Mouse (Mus musculus): ENCODE data around the gene Wnk2. TPM values are rescaled to one million over a fixed set of nuclear protein-coding genes. Genes with fewer than 3 reads are reported as not detected.
A peak's percentile ranks its signal among the peaks of the same experiment; 100 is the strongest.
"Not testable (repeated sequence)": the region's sequence is repeated elsewhere in the genome, so short reads cannot be mapped to it uniquely, and the experiment has no call there.

The Wnk2 gene
- total RNA-seq, 4 experiments from 2014 or later = 2.8 to 5.9 (median 5.0) TPM

DNA sequence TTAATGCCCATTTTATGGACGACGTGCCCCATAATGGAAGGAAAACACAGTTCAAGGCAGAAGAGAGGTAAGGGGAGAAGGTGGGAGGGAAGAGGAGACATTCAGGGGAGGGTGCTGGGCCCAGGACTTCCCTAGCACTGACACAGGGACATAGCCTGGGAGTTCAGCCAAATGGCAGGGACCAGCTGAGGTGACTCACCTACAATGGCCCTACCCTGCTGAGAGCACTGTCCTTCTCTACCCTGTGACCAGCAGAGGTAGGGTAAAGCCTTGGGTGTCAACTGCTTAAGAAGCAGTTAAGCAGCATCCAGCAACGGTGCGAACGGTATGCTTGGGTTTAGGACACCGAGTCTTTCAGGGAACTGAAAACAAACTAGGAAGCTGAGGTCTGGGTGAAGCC is 58.9 kb downstream of the Wnk2 start:
- peak; percentile 52 for DNase-seq

DNA sequence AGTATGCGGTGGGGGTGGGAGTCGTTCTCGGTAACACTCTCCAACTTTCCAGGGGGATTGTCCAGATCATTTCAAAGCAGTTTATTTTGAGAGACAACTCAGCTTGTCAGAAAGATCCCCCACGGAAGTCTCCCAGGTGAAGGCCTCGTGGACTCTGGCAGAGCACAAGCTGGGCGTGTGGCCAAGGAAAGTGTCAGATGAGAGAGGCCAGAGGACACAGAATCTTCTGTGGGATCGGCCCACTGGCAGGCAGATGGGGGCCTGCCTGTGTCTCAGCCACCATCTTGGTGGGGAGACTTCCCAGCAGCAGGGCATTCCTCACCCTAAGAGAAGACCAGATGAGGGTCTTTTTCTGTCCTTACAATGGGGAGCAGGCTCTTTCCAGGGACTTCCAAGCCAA is 60.4 kb downstream of the Wnk2 start:
- DNase-seq = peak; percentile 25

DNA sequence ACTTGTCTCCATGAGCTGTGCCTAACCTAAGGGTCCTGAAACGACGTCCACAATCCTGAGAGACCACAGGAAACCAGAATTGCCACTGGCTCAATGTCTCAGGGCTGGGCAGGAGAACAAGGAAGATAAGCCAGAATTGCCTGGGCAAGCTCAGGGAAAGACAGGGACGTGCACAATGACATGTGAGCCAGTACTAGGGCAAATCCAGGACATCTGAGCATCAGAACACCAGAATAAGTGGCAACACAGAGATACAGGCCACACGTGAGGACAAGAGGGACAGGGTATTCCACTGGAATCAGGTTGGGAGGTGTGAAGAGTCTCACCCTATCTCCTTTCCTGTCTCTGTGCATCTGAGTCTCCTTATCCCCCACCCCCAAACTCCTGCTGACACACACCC is 61.4 kb downstream of the Wnk2 start:
- DNase-seq = no peak

DNA sequence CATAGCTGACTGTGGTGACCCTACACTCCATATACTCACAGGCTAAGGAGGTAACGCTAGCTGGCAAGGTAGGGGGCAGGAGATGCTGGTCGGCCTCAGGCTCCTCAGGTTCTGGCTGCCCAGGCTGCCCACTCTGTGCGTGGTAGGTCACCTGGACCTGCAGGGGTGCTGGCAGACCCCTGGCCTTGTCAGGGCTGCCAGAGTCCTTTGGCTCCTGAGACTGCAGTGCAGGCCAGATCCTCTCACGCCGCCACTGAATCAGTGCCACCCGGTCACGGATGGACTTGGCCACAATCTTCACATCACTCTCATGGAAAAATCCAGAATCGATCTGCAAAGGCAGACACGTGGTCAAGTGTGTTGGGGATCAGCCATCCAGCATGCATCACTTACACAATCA is 62.6 kb downstream of the Wnk2 start:
- no peak for DNase-seq

DNA sequence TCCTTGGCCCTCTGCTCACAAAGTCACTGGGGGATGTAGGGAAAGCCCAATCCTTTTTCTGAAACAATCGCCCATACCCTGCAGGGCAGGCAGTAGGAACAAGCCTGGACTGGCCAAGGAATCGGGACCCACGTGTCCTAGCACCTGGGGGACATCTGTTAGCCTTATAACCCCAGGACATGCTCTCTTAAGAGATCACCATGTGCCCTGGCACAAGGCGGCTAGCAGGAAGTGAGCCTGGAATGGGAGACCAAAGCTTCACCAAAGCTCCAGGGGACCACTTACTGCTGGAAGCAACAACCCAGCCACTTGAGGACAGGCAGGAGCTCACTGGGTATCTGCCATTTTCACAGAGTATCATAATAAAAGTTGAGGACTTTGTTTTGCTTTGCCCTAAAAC is 63.0 kb downstream of the Wnk2 start:
- no peak for DNase-seq

DNA sequence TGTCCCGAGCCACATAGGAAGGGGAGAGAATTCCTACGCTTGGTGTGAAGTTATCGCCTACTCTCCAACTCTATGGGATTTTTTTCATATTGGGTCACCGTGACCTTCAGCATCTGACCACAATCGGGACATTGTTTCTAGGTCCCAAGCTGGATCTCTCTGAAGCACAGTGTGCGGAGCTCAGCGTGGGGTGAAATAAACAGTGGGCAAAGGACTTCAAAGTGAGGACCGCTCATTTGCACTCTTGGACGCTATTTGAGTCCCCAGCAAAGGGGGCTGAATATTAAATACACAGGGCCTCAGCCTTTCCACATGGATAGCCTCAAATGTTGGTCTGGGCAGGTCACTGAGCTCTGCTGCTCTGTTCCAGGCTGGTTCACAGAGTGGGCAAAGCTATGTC is 63.9 kb downstream of the Wnk2 start:
- DNase-seq = no peak

DNA sequence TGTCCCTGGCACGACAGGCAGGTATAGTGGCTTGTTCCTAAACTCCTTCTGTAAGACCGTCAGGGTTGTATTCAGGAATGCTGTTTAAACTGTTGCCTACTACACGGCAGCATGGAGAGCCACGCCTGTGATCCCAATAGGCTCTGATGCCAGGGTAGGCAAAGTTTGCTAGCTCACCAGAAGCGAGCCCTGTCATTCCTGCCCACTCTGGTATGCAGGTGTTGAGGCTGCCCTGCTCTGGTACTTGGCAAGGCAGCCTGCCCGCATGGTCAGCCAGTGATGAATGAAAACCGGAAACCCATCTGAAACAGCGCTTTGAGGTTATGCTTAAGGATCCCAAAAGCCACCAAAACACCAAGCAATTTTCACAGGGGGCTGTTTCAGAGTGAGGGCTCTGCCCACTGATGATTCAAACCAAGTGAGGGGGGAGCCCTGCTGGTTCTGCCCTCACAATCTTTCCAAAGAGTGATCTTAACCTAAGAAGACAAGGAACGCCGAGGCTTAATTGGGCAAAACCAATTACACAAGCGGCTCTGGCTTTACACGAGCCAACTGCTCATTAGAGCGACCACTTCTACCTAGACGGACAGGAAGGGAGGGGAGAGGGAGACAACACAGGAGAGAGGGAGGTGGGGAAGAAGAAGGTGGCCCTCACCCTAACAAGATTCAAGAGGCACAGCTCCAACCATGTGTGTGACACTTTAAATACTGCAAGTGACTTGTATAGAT is 65.5 kb downstream of the Wnk2 start:
- no peak for DNase-seq

DNA sequence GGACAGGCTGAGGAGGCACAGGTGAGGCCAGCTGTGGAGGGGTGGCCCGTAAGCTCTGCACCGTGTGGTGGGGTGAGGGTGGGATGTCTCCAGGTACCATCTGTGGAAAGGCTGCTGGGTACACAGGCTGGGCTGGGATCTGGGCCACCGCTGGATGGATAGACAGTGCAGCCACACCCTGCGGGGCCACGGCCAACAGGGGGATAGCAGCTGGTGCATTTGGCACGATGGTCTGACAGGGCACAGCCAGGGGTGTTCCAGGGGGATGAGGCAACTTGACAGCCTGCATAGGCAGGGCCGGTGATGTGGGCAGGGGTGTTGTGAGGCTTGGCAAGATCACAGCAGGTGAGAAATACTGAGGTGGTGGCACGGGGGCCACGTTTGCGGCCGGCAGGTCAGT is 71.6 kb downstream of the Wnk2 start:
- DNase-seq = no peak

DNA sequence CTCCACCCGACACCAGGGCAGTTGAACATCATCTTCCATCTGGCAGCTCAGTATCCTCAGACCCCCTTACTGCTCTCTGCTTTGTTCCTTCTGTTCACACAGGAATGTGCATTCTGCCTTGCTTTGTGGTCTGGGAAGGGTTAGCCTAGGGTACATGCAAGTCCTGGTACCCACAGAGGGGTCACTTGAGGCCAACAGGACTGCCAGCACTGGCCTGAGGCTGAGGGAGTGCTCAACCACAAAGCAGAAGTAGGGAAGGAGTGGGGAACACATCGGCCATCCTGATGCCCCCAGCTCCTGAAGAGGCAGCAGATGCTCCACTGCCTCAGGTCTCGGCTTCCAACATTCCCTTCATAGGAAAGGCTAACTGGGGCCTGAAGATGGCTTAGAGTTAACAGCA is 72.4 kb downstream of the Wnk2 start:
- no peak for DNase-seq

DNA sequence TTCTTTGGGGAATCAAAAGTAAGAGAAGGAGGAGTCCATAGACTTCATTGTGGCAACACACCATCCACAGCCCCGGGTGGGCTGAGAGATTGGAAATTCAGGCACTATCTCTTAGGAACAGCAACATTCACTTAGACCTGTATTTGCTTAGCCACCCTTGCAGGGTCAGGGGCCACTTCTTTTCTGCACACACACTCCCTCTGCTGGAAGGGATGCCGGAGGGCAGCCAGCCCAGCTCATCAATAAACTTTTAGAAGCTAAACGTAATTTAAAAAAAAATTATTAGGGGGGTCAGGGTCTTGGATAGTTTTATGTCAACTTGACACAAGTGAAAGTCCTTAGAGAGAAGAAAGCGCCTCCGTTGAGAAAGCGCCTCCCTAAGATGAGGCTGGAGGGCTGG is 74.5 kb downstream of the Wnk2 start:
- no peak for DNase-seq

DNA sequence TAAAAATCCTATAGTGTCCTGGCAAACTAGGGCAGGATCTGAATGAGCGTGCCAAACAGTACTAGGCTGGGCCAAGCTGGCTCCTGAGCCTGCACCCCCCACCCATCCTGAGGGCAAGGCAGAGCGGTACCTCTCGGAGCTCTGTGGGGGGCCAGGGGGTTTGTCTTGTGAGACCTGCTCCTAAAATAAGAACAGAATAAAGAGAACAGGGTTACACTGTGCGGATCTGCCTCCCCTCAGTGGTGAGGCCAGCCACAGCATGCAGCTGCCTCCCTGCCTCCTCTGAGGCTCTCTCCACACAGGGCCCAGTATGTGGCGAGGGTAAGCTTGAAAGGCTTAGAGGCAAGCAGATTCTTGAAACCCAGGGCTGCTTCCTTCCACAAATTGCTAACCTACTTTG is 76.0 kb downstream of the Wnk2 start:
- DNase-seq = no peak

DNA sequence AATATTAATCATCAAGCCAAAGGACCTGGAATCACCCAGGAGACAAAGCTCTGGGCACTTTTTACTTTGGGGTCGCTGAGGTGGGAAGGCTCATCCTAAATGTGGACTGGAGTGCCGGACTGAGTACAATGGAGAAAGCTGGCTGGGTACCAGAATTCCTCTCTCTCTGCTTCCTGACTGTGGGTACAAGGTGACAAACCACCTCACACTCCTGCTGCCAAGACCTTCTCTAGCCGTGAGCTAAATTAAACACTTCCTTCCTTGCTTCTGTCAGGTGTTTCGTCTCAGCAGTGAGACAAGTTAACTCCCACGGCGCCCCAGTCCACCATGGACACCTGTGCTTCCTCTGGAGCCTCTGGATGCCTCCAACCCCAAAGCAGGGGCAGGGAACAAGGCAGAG is 77.8 kb downstream of the Wnk2 start:
- no peak for DNase-seq

DNA sequence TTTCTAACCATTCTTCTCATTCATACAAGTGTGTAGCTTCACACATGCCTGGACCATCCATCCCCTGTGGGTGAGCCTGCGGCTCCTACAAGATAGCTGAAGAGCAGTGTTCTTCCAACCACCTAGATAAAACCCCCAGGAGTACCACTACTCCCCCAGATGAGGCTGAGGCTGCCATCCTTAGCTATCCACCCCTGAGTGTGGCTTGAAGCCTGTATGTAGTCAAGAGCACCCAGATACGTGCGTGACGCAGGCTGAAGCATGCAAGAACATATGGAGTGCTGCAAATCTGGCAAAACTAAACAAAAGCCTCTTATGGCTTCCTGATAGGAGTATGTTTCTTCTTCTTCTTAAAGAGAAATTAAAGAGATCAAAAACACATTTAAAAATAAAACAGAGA is 78.4 kb downstream of the Wnk2 start:
- no peak for DNase-seq

DNA sequence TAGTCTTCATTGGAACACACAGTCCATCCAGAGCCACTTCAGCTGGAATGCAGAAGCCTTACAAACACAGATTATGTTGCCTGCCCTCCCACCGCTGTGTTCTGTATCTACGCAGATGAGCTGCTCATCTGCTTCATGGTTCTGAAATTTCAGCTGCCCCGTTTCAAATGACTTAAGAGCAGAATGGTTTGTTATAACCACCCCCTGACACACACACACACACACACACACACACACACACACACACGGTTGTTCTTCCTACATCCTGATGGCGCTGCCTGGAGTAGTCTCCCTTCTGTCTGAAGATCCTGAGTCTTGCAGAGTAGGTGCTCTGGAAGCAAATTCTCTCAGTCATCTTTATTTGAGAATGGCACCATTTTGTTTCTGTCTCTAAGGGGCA is 83.6 kb downstream of the Wnk2 start:
- DNase-seq = no peak

DNA sequence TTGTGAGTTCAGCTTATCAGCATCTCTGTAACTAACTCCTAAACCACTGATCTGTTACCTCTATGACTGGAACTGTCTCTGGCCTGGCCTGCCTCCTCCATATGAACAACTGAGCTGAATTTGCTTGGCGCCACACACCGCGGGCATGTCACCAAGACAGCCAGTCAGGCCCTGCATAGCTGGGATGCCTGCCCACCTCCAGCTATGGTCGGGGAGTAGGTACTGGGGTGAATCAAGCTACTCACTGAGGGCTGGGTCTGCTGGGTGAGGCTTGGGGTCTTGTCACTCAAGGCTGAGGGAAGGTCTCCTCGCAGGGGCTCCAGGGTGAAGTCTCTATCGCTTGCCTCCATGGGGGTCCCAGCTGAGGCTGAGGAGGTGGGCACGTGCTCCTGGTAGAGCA is 87.4 kb downstream of the Wnk2 start:
- no peak for DNase-seq

DNA sequence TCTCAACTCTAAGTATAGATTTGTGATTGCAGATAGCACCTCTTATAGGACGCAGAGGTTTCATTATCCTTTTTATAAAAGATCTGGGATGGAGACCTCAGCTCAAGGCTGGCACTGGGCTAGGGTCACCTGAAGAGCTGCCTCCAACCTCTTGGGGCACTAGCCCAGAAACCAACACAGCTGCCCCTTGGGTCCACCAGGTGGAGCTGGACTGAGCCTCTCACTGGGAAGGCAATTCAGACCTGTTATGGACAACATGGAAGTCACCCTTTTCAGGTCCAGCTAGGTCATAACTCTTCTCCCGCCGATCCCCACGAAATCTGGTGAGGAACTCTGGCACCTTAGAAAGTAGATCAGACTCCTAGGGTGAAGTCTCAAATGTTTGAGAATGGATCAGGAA is 89.3 kb downstream of the Wnk2 start:
- DNase-seq = peak; percentile 21

DNA sequence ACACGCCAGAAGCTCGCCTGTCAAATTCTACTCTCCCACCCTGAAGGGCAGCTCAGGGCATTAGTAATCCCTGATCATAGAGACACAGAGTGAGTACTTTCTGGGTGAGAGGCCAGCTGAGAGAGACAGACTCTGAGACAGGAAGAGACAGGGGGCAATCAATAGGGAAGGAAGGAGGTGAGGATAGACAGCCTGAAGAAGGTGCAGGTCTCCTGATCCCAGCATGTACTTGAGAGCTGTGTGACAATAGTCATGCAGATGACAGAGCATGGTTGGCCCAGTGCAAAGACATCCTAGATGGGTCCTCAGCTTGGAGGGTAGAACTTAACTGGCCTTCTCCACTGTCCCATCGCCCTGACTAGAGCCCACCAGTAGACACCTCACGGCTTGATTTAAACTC is 91.5 kb downstream of the Wnk2 start:
- DNase-seq = no peak

DNA sequence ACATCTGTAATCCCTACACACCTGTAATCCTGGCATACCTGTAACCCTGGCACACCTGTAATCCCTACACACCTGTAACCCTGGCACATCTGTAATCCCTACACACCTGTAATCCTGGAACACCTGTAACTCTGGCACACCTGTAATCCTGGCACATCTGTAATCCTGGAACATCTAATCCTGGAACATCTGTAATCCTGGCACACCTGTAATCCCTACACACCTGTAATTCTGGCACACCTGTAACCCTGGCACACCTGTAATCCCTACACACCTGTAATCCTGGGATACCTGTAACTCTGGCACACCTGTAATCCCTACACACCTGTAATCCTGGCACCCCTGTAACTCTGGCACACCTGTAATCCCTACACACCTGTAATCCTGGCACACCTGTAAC is 93.1 kb downstream of the Wnk2 start:
- not testable (repeated sequence) for DNase-seq

DNA sequence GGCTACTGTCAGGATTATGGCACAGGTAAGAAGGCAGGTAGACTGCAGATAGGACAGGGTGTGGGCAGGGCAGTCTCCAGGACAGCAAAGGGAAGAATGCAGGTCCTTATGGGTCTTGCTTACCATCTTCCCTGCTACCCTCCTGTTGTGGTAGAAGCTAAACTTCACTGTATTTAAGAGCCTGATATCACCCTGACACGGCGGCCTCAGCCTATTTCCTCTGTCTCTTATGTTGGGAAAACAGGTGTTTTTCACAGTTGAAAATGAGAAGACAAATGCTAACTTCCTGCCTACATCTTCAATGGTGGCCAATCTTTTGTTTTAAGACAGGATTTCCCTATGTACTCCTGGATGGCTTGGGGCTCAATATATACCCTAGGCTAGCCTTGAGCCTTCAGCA is 94.5 kb downstream of the Wnk2 start:
- no peak for DNase-seq

DNA sequence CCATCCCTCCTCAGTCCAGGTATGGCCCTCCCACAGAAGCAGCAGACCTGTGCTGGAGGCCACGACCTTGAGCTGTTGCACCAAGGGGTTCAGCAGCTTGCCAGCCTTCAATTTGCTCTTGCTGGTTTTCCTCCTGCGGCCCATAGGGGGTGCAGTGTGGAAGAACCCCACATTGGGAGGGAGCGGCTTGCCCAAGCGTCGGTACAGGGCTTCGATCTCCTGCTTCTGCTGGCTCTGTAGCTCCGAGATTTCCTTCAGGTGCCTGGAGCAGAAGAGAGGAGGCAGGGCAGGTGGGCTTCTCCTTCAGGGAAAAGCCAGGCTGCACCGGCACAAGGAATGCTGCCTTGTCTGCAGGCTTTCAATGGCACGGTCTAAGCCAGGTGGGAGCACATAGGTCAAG is 95.3 kb downstream of the Wnk2 start:
- DNase-seq = no peak

DNA sequence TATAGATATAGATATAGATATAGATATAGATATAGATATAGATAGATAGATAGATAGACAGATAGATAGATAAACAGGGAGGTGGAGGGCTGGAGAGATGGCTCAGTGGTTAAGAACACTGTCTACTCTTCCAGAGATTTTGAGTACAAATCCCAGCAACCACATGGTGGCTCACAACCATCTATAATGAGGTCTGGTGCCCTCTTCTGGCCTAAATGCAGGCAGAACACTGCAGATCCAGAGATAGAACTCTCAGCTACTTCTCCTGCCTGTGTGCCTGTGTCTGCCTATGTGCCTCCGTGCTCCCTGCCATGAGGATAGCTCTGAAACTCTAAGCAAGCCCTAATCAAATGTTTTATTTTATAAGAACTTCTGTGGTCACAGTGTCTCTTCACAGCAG is 100.4 kb downstream of the Wnk2 start:
- DNase-seq = no peak

DNA sequence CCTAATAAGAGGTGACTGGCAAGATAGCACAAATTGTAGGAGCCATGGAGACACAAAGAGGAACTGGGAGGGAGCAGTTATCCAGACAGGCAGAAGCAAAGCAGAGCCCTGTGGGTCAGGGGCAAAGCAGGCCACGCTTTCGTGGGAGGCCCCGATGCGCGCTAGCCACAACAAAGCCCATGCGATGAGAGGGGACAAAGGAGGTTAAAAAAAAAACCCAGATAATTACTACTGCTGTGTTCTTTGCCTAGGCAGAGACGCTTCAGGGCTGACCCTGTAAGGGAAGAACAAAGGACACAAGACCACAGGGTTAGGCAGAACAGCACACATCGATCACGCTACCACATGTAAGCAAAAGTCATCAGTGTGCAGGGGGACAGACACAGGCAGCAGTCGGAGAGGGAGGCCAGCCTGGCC is 103.7 kb downstream of the Wnk2 start:
- DNase-seq = no peak

DNA sequence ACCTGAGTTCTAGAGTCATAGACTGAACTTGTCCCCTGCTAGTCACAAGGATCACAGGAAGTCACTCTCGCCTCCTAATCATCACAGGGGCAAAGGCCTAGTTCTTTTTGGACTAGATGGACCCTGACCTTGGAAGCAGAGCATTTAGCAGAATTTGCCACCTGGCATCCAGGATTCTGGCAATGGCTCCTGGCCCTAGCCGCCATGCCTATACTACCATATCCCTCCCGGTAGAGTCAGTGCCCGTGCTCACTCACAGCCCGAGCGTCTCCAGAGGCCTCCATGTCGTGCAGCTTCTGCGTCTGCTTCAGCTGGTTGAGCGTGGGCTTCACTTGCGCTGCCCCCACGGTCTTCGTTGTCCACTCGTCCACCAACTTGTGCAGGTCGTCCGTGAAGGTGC is 105.4 kb downstream of the Wnk2 start:
- DNase-seq = no peak

DNA sequence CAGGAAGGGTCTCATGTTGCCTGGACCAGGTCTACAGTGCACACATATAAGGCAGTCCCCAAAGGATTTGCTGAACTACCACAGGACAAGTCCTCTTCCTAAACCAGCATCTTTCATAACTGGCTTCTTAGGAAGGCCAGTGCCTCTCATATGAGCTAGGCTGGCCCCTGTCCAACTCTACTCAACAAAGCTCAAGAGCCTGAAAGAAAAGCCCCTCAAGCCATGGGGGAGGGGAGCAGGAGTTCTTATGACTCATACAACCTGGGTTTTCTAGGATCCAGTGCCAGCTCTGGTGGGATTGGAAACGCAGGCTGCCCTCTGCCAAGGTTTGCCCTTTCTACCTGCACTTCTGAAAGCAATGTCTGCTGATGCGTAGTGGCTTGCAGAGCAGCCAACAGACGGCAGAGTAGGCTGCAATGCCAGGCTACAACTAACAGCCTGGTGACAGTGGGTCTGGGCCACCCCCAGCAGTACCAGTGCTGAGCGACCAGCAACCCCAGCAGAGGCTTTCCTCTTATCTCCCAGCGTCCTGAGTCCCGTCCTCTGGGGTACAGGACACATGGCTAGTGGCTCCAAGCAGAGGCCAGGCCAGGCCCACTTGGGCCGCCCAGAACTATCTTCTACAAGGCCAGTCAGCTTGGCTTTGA is 110.8 kb downstream of the Wnk2 start:
- DNase-seq = no peak

DNA sequence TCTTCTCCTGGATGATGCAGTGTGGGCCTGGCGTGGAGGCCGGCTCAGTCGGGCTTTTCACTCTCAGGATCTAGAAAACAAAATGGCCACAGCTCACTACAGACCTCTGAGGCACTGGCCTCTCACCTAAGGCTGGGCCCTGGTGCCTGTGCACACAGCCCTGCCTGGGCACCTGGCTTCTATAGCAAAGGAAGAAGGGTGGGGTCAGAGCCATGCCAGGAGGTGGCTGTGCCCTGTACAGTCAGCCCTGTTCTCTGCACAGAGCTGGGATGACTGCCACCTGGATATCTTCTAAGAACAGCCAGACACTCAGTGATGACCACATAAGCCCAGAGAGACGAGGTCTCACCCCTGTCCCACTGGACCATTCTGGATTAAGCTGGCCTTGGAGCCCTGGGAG is 111.4 kb downstream of the Wnk2 start:
- no peak for DNase-seq

Measured in adrenal gland, adult 8-10 months (tissue).